Mouse (Mus musculus) midbrain, embryonic 16.5 days (tissue): Measurements from ENCODE around the gene Arhgap17. TPM values are rescaled to one million over a fixed set of nuclear protein-coding genes. Genes with fewer than 3 reads are reported as not detected.

Experiments
- ATAC-seq: fragments of 200-750 bp; cut with Nextera tagmentation; 2 replicates; pipeline ENCODE4 v1.8.0; 2017; ENCODE audit warnings: moderate TSS enrichment
- H3K27ac ChIP-seq: fragments of 300-500 bp; sonication (generic); 2 replicates; pipeline ENCODE4 v1.5.1; 2014; ENCODE audit warnings: mild to moderate bottlenecking, low read length, mixed read lengths
- H3K27me3 ChIP-seq: fragments of 300-500 bp; sonication (generic); 2 replicates; pipeline ENCODE4 v1.6.1; 2014; ENCODE audit warnings: low read depth, low read length, mixed read lengths; ENCODE audit not compliant: control insufficient read depth, insufficient read depth
- H3K36me3 ChIP-seq: fragments of 300-500 bp; sonication (generic); 2 replicates; pipeline ENCODE4 v1.6.1; 2014; ENCODE audit warnings: mild to moderate bottlenecking, low read length, moderate library complexity, mixed read lengths; ENCODE audit not compliant: control insufficient read depth, insufficient read depth
- H3K4me1 ChIP-seq: fragments of 300-500 bp; sonication (generic); 2 replicates; pipeline ENCODE4 v1.6.1; 2014; ENCODE audit warnings: mild to moderate bottlenecking, low read length, mixed read lengths; ENCODE audit not compliant: control insufficient read depth, insufficient read depth
- H3K4me2 ChIP-seq: fragments of 300-500 bp; sonication (generic); 2 replicates; pipeline ENCODE4 v1.6.1; 2014; ENCODE audit warnings: mild to moderate bottlenecking, low read length, mixed read lengths
- H3K4me3 ChIP-seq: fragments of 300-500 bp; sonication (generic); 2 replicates; pipeline ENCODE4 v1.5.1; 2014; ENCODE audit warnings: low read depth, mild to moderate bottlenecking, low read length, moderate library complexity, mixed read lengths
- H3K9ac ChIP-seq: fragments of 300-500 bp; sonication (generic); 2 replicates; pipeline ENCODE4 v1.6.1; 2014; ENCODE audit warnings: low read depth, low read length, mixed read lengths
- H3K9me3 ChIP-seq: fragments of 300-500 bp; sonication (generic); replicated peaks from 2 replicates; pipeline ENCODE4 v1.6.1; 2014; ENCODE audit warnings: mild to moderate bottlenecking, low read length, mixed read lengths; ENCODE audit not compliant: control insufficient read depth, poor library complexity, severe bottlenecking
- WGBS: fragments of 180-500 bp; shearing (Covaris S2); extraction: QIAGEN DNeasy Blood & Tissue Kit; methylation state at CpG from one replicate; pipeline ENCODE4 v1.1.7; 2014; 5-methylcytosine and 5-hydroxymethylcytosine counted together
- polyA plus RNA-seq: library from polyadenylated mRNA; unstranded; fragments of >200 nt; fragmentation: Nextera tagmentation; extraction: Ambion mirVana; gene quantifications from 2 replicates; pipeline ENCODE4 v1.2.1, GENCODE M21; 2015

Gene Arhgap17
- polyA plus RNA-seq, 1 experiment from 2014 or later = 8.3 TPM

GRCm38 (mm10) chr7:123235449-123235848, 134.3 kb downstream of the Arhgap17 start:
- Histone ChIP-seq H3K9ac (no peak overlapping the region), H3K4me2 (no peak overlapping the region), H3K27me3 (no peaks in the 10 kb centered on the region), H3K27ac (no peak overlapping the region), H3K9me3 (no peaks in the 10 kb centered on the region), H3K36me3 (no peaks in the 10 kb centered on the region), H3K4me1 (peaks cover 5% of the 10 kb centered on the region; the same call in 1 of the 2 replicates), H3K4me3 (no peak overlapping the region)
- no peak for ATAC-seq
- whole genome bisulfite sequencing = 24% methylated on average over 4 of the region's 4 CpGs

Other genes with a start within 250 kb of the Arhgap17 start
- gene Tnrc6a, start 246.0 kb downstream of the Arhgap17 start, polyA plus RNA-seq = 44.7 and 50.8 TPM in 2 replicates
- 0.30 and 0.45 TPM in 2 replicates for gene Slc5a11, start 155.1 kb downstream of the Arhgap17 start, polyA plus RNA-seq
- 110 and 117 TPM in 2 replicates for gene Lcmt1, start 131 bp downstream of the Arhgap17 start, polyA plus RNA-seq
- not detected in 2 replicates for gene Aqp8, start 92.4 kb upstream of the Arhgap17 start, polyA plus RNA-seq
- gene Zkscan2, start 130.5 kb upstream of the Arhgap17 start, polyA plus RNA-seq = 13.6 and 14.2 TPM in 2 replicates